Mouse (Mus musculus): ENCODE results near the gene Sbno2. TPM values are rescaled to one million over a fixed set of nuclear protein-coding genes. Genes with fewer than 3 reads are reported as not detected.
"Not testable (repeated sequence)": the region's sequence is repeated elsewhere in the genome, so short reads cannot be mapped to it uniquely, and the experiment has no call there.

Sbno2 gene
- polyA plus RNA-seq, 1 experiment = 25.4 TPM

GRCm38 (mm10) chr10:80056506-80056905, 48.9 kb downstream of the Sbno2 start:
- 71% methylated on average over 4 of the region's 4 CpGs for WGBS
- no peaks in the 10 kb centered on the region for H3K27me3 ChIP-seq (ENCODE audit: control insufficient read depth, insufficient read depth, low read length)
- DNase-seq = no peak
- H3K4me1 ChIP-seq (ENCODE audit: control insufficient read depth, insufficient read depth, low read length) = peaks cover 16% of the 10 kb centered on the region; the same call in 1 of the 2 replicates
- H3K4me3 ChIP-seq (replicated peaks; ENCODE audit: insufficient read depth, low read depth, low read length) = no peak overlapping the region
- no peak overlapping the region for H3K27ac ChIP-seq (ENCODE audit: insufficient read depth, low read length)
- no peak for TF ChIP-seq CTCF (IDR thresholded peaks at IDR 0.05; ENCODE audit: borderline replicate concordance, insufficient read depth, low read depth, low read length)
- TF ChIP-seq POLR2A (IDR thresholded peaks at IDR 0.05; ENCODE audit: borderline replicate concordance, insufficient read depth, low read length) = no peak

- Histone ChIP-seq H3K27me3 (ENCODE audit: control insufficient read depth, insufficient read depth, low read length) (no peaks in the 10 kb centered on the region), H3K27ac (ENCODE audit: insufficient read depth, low read length) (no peak overlapping the region), H3K4me3 (replicated peaks; ENCODE audit: insufficient read depth, low read depth, low read length) (no peak overlapping the region), H3K4me1 (ENCODE audit: control insufficient read depth, insufficient read depth, low read length) (peaks cover 16% of the 10 kb centered on the region; the same call in 1 of the 2 replicates)
- TF ChIP-seq POLR2A (IDR thresholded peaks at IDR 0.05; ENCODE audit: borderline replicate concordance, insufficient read depth, low read length) (no peak), CTCF (IDR thresholded peaks at IDR 0.05; ENCODE audit: borderline replicate concordance, insufficient read depth, low read depth, low read length) (no peak)
- 52% methylated on average over 10 of the region's 10 CpGs for WGBS
- no peak for DNase-seq
Observed at GRCm38 (mm10) chr10:80055891-80056290, 49.5 kb downstream of the Sbno2 start.

DNA sequence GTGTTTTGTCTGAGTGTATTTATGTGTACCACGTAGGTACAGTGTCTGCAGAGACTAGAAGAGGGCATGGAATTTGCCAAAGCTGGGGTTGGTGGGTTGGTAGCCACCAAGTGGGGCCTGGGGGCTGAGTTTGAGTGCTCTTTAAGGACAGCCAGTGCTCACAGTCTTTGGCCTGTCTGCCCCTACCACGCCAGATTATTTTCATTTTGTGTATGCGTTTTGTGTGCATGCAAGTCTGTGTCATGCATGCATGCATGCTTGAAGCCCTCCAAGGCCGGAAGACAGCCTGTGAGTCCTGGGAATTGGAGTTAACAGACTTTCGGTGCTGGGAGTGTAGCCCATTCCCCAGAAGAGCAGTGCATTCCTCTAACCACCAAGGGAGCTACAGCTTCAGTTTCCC, 50.0 kb downstream of the Sbno2 start:
- Histone ChIP-seq H3K4me3 (replicated peaks; ENCODE audit: insufficient read depth, low read depth, low read length) (peak overlapping the region; percentile 96), H3K27ac (ENCODE audit: insufficient read depth, low read length) (no peak overlapping the region), H3K27me3 (ENCODE audit: control insufficient read depth, insufficient read depth, low read length) (no peaks in the 10 kb centered on the region), H3K4me1 (ENCODE audit: control insufficient read depth, insufficient read depth, low read length) (peaks cover 16% of the 10 kb centered on the region; the same call in 1 of the 2 replicates)
- DNase-seq = no peak
- no peak for TF ChIP-seq CTCF (IDR thresholded peaks at IDR 0.05; ENCODE audit: borderline replicate concordance, insufficient read depth, low read depth, low read length)
- no peak for TF ChIP-seq POLR2A (IDR thresholded peaks at IDR 0.05; ENCODE audit: borderline replicate concordance, insufficient read depth, low read length)
- WGBS = 24% methylated on average over 5 of the region's 5 CpGs

DNA sequence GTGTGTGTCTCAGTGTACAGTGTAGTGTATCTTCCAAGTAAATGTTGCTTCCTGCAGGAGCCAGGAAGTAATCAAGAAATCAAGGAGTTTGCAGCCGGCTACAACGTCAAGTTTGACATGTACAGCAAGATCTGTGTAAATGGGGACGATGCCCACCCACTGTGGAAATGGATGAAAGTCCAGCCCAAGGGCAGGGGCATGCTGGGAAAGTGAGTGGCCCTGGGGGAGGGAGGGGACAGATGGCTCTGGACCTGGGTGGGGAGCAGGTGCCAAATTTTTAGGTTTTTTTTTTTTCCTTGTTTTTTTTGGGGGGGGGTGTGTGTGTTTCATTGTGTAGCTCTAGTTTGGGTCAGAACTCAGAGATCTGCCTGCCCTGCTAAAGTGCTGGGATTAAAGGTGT, 50.5 kb downstream of the Sbno2 start:
- WGBS = 1% methylated on average over 3 of the region's 3 CpGs
- H3K27me3 ChIP-seq (ENCODE audit: control insufficient read depth, insufficient read depth, low read length) = not testable (repeated sequence)
- Histone ChIP-seq H3K4me3 (replicated peaks; ENCODE audit: insufficient read depth, low read depth, low read length) (peak overlapping the region; percentile 96), H3K27ac (ENCODE audit: insufficient read depth, low read length) (peak overlapping the region; percentile 86; the same call in 1 of the 2 replicates), H3K4me1 (ENCODE audit: control insufficient read depth, insufficient read depth, low read length) (peaks cover 16% of the 10 kb centered on the region; the same call in 1 of the 2 replicates)
- DNase-seq = peak in 1 of 2 experiments; percentile 57

- Histone ChIP-seq H3K4me3 (replicated peaks; ENCODE audit: insufficient read depth, low read depth, low read length) (peak overlapping the region; percentile 96), H3K4me1 (ENCODE audit: control insufficient read depth, insufficient read depth, low read length) (peaks cover 16% of the 10 kb centered on the region; the same call in 1 of the 2 replicates), H3K27ac (ENCODE audit: insufficient read depth, low read length) (peak overlapping the region; percentile 86), H3K27me3 (ENCODE audit: control insufficient read depth, insufficient read depth, low read length) (no peaks in the 10 kb centered on the region)
- WGBS = under 1% methylated on average over 77 of the region's 77 CpGs
- TF ChIP-seq POLR2A (IDR thresholded peaks at IDR 0.05; ENCODE audit: borderline replicate concordance, insufficient read depth, low read length) = no peak
- no peak for TF ChIP-seq CTCF (IDR thresholded peaks at IDR 0.05; ENCODE audit: borderline replicate concordance, insufficient read depth, low read depth, low read length)
- DNase-seq = peak; percentile 74 to 77
Observed at GRCm38 (mm10) chr10:80053831-80054815, 51.2 kb downstream of the Sbno2 start.

GRCm38 (mm10) chr10:80053259-80053780, 52.1 kb downstream of the Sbno2 start:
- peak overlapping the region; percentile 96 for H3K4me3 ChIP-seq (replicated peaks; ENCODE audit: insufficient read depth, low read depth, low read length)
- H3K27ac ChIP-seq (ENCODE audit: insufficient read depth, low read length) = peak overlapping the region; percentile 86
- WGBS = under 1% methylated on average over 47 of the region's 47 CpGs
- H3K4me1 ChIP-seq (ENCODE audit: control insufficient read depth, insufficient read depth, low read length) = peaks cover 16% of the 10 kb centered on the region; the same call in 1 of the 2 replicates
- peak; percentile 100 for DNase-seq
- TF ChIP-seq POLR2A (IDR thresholded peaks at IDR 0.05; ENCODE audit: borderline replicate concordance, insufficient read depth, low read length) = peak; percentile 98
- TF ChIP-seq CTCF (IDR thresholded peaks at IDR 0.05; ENCODE audit: borderline replicate concordance, insufficient read depth, low read depth, low read length) = no peak
- H3K27me3 ChIP-seq (ENCODE audit: control insufficient read depth, insufficient read depth, low read length) = no peaks in the 10 kb centered on the region

GRCm38 (mm10) chr10:80052374-80052764, 53.0 kb downstream of the Sbno2 start:
- DNase-seq = no peak
- Histone ChIP-seq H3K27me3 (ENCODE audit: control insufficient read depth, insufficient read depth, low read length) (no peaks in the 10 kb centered on the region), H3K4me3 (replicated peaks; ENCODE audit: insufficient read depth, low read depth, low read length) (no peak overlapping the region), H3K27ac (ENCODE audit: insufficient read depth, low read length) (no peak overlapping the region), H3K4me1 (ENCODE audit: control insufficient read depth, insufficient read depth, low read length) (peaks cover 11% of the 10 kb centered on the region; the same call in 1 of the 2 replicates)
- TF ChIP-seq CTCF (IDR thresholded peaks at IDR 0.05; ENCODE audit: borderline replicate concordance, insufficient read depth, low read depth, low read length) = no peak
- TF ChIP-seq POLR2A (IDR thresholded peaks at IDR 0.05; ENCODE audit: borderline replicate concordance, insufficient read depth, low read length) = no peak
- 87% methylated on average over 5 of the region's 5 CpGs for WGBS
